Mouse (Mus musculus): Measurements from ENCODE around the gene Synpo2.

The Synpo2 gene

DNA sequence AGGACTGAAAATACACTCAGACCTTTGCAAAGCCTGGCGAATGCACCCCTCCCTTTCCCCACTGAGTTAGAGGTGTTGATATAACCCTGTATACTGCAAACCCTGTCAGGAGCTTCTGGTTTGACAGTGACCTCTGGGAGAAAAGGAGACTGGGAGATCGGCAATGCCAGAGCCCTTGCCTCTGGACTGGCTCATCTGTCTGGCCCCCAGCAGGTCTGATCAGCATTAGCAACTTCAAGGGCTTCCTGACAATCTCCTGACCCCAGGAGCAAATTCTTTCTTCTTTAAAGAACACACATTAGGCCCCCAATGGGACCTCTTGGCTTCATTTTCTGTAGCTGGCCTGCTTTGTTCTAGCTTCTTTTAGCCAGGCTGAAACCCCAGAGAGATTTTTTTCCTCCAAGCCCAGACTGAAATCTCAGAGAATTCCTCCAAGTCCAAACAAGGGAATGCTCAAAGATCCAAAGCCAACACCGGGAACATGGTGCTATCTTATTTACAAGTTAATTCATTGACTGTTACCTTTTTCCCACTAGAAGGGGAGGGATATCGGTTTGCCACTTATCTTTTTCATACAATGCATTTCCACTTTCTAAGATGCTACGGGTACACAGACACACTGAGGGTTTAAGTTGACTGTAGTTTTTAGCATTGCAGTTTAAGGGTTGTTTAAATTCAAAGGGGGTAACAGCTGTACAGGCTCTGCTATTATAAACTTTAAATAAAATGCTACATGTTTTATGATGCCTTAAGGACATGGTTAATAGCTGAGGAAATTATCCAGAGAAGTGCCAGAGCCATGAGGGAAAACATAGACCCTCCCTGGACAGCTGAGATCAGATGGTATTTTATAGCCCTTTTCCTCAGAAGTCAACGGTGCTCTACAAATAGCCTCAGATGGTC lies 73.4 kb downstream of the Synpo2 start:
- no peak for DNase-seq

DNA sequence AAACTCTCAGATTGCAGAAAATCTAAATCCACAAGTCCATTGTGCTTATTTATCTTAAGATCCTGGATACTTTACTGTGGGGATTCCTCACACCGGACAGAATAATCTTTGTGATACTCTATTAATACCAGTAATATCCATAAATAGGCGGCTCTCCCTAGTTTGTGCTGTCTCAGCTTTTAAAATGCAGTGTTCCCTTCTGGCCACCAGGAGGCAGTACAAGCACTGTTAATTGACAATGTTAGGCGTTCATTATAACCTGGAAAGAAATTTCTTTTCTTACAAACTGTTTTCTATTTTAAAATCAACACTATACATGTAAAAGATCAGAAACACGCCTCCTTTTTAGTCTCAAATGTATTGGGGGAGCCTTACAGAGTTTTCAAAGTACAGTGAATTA lies 75.2 kb downstream of the Synpo2 start:
- DNase-seq: no peak

DNA sequence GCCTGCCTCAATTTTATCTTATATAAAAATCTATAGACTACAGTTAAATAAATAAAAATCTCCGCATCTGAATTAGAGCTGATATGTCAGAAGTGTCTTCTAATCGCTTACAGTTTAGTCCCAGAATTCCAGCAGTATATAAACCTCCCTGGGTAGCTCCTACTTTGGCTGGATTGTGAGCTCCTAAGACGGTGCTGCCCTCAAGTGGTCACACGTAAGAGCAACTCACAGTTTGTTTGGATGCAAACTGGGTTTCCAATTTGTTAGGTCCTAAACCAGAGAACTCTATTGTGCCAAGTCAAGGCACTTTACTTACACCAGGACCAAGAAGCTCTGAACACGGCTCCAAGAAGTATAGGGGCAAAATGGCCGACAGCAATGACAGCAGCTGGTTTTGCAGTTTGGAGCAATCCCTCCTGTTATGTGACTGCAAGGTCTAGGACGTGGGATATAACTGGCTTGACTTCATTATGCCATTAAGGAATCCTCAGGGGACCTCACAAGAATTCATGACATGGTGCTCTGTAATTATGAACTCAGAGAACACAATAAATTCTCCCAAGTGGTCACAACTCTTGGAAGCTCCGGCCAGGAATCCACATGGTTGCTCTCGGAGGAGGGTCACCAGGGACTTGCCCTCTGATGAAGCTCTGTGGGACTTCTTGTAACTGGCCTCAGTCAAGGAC lies 76.7 kb downstream of the Synpo2 start:
- peak; percentile 43 for DNase-seq

DNA sequence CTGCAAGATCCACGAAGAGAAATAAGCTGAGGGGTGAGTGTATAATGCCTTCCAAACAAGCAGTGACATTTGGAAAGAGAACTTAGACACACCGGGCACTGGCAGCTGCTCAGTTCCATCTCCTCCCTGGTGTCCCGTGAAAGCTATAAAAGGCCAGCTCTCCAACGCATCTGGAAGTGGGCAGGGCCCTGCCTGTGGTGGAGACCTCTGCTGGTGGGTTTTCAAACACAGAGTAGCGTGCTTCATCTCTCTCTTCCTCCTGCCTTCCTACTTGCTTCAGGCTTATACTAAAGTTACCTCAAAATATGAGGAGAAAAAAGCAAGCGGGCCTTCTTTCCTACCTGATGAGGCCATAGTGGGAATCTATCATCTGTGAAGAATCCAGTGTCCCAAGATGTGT lies 77.4 kb downstream of the Synpo2 start:
- no peak for DNase-seq

DNA sequence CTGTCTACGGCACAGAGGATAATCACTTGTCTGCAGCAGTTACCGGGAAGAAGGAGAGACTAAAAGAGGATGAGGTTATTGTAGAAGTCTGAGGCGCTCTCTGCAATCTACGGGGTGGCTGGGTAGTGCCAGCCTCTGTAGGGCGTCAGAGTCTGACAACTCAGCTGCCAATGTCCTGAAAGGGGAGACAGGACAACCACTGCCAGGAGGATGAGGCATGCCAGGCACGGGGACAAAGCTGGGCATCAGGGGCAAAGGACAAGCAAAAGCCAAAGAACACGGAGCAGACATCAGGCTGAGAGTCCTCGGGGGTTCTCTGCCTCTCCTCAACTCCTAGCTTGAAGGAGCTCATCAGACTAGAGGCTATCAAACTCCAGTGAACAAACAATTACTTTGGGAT lies 82.6 kb downstream of the Synpo2 start:
- no peak for DNase-seq

DNA sequence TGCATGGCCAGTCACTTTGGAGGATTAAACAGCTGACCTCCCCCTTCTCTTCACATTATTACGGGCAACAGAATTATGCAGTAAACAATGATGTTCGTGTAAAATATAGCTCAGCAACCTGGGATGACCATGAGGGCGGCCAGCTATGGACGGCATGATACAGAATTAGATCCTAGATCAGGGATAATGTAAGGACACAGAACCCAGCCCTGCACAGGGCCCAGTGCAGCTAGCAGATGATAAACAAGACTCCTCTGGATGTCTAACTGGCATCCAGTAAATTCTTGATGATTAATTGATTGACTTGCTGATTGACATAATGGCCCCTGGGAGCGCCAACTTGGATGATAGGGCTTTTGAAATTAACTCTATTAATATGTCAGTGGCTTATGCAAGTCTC lies 83.0 kb downstream of the Synpo2 start:
- DNase-seq: no peak

DNA sequence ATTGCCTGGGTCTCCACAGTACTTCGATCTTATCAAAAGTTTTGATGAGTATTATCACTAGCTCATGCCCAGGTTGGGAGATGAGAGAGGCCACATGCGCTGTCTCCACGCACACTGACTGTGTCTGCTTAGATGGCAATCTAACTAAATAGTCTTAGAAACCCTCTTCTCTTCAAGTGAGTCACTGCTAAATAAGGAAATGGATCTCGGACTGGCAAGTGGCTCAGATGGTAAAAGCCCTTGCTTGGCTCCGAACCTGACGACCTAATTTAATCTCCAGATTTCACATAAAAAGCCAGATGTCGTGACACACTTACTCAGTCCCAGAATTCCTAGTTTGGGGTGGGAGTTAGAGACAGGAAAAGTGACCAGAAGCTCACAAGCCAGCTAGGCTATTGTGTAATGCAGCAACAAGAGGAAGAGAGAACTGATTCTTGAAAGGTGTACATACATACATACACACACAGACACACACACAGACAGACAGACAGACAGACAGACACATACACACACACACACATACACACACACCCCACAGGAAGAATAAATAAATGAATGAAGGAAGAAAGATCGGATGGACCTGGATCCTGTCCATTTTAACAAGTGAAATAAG lies 85.3 kb downstream of the Synpo2 start:
- DNase-seq: no peak

DNA sequence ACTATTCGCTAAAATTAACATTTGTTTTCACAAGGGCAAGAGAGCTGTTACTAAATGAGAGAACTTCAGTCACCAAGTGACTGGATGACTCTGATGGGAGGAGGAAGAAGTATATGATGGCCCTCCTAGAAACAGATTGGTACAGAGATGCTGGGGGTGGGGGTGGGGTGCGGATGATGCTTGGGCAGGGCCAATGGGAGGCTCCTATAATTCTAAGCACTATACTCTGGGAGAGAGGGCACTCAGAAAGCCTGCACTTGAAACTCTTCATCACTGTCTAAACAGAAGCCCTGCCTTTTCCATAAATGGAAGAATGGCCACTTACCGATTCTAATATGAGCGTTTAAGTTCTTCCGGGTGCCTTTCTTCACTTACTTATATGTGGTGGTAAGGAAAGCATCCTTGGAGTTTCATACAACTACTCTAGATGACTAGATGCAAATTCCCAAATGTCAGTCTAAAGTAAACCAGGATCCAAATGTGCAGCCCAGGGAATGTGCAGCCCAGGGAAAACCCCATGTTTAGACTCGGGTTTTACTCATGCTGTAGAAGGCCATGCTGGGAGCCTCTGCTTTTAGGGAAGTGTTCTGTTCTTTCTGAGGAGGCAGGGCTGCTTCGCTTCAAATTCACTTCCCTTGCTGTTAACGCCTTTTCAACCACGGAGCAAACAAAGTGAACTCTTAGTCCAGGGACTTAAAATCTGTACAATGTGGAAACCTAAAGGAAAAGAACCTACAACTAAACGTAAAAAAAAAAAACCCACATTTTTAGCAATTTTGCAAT lies 86.4 kb downstream of the Synpo2 start:
- no peak for DNase-seq

DNA sequence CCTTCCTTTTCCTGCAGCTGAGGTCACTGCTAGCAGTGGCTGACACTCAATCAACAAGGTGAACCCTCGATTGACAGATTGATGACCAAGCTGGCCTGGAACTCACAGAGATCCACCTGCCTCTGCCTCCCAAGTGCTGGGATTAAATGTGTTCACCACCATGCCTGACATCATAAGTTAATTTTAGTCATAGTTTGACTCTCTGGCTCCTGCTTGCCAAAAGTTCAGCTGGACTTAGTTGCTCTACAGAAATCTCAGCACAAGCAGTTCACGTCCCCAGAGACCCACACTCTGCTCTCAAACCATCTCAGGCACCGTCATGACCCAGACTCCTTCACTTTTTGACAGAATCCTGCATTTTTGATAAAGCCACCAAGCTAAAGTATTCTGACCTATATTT lies 87.3 kb downstream of the Synpo2 start:
- DNase-seq: no peak

DNA sequence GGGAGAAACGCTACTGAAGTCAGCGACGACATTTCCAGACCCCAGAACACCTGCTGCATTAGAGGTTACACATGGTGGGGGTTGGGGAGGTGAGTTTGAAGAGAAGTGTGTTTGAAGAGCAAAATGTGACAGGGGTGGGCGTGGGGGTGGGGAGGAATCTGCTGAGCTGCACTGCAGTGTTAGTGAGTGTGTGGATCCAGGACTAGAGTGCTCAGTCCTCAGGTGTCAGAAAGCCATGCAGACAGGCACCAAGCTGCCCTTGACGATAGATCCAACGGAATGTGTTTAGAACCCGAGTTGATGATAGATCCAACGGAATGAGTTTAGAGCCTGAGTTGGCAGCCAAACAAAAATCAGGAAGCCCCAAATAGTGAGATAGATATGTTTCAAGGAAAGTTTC lies 89.4 kb downstream of the Synpo2 start:
- DNase-seq: no peak

DNA sequence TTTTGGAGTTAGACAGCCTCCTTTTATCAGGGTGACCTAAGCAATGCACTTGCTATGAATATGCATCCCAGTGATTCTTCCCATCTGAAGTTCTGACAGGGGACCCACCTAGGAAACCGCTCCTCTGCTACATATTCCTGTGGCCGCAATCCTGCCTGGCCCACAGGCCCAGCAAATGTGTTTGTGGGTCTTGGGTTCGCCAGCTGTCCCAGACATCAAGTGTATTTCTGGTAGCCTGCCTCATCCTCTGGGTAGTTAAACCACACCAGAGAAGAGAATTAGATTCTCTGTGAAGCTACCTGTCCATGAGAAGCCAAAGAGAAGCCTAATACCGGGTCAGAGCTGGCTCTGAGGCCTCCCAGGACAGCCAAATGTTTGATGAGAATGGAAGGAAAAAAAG lies 90.0 kb downstream of the Synpo2 start:
- DNase-seq: no peak

DNA sequence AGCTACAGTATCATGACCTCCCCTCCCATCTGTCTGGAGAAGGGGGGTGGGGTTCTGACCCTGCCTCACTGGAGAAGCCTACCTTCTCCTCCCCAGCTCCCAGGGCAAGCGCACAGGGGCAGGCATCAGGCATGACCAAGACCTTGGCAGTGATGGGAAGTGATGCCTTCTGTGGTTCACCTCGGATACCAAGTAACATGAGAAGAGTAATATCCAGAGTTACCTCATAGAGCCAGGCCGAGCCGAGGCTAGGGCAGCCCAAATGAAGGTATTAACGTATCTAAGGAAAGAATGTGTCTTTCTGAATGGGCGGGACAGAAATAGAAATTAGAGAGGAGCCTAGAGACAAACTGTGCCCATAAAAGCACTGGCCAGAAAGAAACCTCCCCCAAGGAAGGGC lies 92.5 kb downstream of the Synpo2 start:
- DNase-seq: no peak

DNA sequence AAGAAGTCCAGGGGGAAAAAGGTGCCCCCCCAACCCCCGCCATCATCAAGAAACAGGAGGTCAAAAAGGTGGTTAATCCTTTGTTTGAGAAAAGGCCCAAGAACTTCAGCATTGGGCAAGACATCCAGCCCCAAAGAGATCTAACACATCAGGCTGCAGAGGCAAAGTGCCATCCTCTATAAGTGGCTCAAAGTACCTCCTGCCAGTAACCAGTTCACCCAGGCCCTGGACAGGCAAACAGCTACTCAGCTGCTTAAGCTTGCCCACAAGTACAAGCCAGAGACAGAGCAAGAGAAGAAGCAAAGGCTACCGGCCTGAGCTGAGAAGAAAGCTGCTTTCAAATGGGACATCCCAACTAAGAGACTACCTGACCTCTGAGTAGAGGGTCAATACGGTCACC lies 93.7 kb downstream of the Synpo2 start:
- DNase-seq: no peak

DNA sequence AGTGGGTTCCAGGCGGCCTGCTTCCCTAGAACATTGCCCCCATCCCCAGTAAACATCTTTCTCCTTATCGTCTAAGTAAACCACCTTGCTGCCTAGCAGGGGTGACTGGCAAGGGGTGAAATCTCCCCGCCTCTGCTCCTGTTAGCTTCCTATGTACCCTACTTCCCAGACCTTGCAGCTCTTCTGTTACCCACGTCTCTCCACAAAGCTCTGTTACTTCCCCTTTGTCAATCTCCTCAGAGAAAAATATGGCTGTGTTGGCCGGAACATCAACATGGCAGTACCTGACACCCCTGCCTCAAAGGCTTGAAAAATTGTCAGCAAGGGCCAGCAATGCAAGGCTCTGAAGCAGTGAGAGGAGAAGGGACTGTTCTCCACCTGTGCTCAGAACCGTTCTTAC lies 94.9 kb downstream of the Synpo2 start:
- no peak for DNase-seq

DNA sequence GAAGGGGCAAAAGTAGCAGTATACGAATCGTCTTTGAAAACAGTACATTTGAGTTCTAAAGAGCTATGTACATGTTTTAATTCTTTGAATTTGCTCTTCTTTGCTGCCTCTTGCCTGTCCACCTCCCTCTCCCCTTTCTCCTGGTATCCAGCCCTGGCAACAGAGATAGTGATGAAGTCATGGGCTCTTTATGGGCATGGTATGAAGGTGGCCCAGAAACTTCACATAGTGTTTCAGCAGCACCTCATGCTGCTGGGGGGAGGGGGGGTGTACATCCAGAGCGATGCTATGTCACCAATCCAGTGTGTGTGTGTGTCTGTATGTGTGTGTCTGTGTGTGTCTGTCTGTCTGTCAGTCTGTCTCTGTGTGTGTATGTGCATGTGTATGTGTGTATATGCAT lies 95.8 kb downstream of the Synpo2 start:
- DNase-seq: no peak

DNA sequence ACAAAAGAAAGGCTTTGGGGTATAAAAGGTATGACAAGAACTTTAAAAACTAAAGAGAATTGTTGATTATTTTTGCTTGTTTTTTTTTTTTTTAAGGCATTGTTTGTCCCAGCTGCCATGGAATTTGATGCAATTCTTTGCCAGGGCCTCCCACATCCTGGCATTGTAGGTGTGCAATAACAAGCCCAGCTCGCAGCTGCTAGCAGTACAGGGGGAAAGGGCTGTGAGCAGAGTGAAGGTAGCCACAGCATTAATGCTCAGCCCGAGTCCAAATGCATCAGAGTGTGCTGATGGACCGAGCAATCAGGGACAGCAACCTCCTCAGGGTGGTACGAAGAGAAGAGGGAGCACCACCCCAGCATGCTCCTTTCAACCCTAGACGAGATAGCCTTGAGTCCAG lies 96.3 kb downstream of the Synpo2 start:
- DNase-seq: no peak

DNA sequence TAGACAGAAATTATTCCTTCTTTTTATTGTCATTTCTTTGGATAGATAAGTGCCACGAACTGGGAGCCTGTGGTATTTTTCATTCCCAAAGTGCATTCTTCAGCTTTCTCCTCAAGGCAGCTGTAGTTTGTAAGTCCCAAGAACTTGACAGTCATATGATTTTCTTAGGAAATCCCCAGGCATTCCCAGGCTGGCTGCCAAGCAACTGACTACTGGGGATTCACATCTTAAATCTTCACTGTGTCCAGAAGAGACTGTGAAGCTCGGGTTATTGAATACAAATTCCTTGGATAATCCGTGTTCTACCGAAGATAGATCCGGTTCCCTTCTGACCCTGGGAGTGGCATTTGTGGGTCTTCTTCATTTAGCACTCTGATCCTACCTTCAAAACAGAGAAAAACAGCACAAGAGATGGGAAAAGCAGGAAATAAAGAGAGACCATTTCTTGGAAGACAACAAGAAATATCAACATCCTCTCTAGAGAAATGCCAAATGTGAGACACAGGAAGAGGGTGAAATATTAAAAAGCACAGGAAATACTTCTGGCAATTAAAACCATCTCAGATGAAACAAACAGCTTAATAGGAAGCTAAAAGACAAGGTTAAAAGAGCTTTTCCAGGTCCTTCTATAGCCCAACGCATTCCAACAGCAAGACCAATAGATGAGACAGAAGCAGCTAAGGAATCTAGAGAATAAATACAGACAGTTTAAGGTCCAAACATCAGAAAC lies 97.5 kb downstream of the Synpo2 start:
- DNase-seq: peak; percentile 83

DNA sequence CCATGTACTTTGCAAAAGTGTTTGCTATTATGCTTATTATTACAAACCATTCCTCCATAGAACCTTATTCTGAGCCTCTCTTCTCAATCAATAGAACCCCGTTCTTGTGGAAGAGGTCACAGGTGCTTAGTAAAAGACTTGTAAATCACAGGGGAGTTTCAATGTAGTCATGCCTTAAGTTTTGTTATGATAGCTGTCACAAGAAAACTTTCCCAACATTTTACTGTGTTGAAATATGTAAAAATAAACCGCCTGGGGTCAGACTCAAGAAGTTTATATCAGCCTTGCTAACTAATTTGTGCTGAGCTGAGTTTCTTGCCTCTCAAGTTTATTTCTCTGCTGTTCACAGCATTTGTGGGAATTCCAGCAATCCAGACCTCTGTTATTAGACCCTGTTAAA lies 103.8 kb downstream of the Synpo2 start:
- no peak for DNase-seq

DNA sequence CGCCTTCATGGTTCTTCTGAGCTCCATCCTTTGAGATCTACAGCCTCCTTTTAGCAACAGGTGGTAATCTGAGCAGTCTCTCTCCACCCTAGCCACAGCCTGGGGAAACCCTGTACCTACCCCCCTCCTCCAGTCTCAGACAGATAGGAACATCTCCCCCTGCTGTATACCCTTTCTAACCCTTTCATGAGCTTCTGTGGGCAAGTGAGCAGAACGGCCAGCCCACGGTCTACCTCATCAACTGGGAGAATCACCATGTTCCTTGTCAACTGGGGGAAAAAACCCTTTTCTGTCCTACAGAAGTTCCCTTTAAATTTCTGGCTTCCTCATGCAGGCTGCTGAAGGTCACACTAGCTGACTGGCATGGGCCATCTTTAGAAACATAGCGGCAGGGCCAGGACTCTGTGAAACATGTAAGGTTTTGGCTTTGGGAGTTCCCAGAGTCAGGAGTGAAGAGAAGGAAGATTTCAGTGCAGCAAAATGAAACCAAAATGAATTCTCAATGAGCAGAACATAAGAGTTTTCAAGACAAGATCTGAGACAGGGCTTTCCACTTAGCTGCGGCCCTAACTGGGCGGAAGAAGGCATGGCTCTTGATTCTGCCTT lies 104.7 kb downstream of the Synpo2 start:
- no peak for DNase-seq

DNA sequence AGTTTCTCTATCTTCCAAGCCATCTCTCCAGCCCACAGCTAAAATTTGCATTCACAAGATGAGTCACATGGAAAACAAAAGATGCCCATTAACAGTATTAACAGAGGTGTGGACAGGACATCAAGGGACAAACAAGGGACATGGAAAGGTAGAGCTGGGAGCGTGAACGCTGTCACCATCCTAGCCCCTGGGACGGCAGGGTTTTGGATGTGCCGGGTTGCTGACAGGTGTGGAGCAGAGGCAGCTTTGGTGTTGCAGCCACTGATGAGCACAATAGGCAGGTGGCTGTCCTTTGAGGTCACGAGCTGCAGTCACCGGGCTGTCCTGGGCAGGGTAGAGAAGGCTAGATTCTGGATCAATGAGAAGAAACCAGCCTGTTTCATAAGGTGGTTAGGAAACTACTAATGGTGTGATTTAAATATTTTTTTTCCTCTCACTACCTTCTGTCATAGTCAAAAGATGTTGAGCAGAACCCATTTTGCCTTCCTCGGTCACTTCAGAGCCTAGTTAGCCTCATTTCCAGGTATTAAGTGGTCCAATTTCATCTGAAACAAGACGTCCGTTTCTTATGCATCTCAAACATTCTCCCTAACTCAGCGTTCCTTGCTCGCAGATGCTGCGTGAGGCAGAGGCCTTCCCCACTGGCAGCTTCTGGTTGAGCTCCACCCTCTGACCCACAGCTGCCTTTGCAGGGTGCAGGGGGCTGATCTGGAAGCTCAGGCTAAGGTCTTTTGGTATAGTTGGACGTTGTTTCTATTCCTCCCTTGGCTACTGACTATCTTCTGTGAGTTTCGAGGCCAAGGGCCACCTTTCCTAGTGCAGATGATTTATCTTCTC lies 105.4 kb downstream of the Synpo2 start:
- DNase-seq: no peak

DNA sequence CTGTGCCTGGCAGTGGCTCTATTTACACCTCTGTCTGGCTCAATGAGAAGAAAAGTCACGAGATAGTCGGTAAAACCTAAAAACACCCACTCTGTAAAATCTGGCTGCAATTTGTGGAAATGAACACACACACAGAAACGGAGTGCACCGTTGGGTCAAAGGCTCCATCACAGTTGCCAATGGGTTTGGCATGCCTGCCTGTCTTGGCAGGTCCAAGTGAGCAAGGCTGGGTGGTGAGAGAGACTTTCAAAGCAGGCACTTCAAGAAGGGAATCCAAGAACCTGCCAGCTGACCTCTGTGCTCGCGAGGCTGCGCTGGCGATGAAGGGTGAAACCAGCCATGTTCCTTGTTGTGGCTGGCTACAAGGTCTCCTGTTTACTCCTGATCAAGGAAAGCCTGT lies 107.2 kb downstream of the Synpo2 start:
- DNase-seq: peak; percentile 34

Measured in kidney, adult 11 months (tissue).